7 mouse cellular contexts compared by ENCODE assay signal in the genomic region with DNA sequence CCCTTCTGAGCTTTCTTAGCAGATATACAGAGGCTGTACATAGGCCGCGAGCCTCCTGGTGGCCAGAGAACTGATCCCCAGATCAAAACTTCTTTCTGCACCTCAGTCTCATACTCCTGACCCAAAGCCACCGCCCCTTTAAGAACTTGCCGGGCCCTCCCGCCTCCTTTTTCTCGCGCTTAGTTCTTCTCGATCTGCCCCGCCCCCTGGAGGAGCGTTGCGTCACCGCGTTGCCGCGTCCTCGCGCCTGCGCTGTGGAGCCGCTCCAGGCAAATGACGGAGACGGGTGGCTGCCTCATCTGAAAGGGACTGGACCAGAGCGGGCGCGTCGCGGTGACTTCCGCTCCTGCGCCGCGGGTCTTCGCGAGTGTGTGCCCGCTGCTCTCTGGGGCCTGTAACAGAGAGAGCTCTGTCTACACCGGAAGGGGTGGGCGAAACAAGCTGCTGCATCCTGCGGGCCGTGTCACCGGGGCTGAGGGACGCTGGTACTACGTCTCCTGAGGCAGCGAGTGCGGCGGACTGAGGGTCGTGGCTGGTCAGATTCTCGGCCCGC. TPM values are rescaled to one million over a fixed set of nuclear protein-coding genes. Genes with fewer than 3 reads are reported as not detected.
DNase-seq lines count a peak whose midpoint lies in the region; ATAC-seq and TF ChIP-seq lines count a peak whose summit lies in the region.

Gene Uvssa (plus strand): TSS at position 248 of the 553 bp plus-strand sequence.

- H3K4me2 ChIP-seq in intestine, postnatal 0 days (replicated peaks; ENCODE audit: low read depth), result peak within 1 kb of the TSS; percentile 95
- H3K4me2 ChIP-seq in midbrain, embryonic 12.5 days (replicated peaks), result peak within 1 kb of the TSS; percentile 74

- peaks cover 29% of the 10 kb centered on the region for H3K36me3 ChIP-seq in embryonic facial prominence, embryonic 10.5 days (replicated peaks)
- peaks cover 27% of the 10 kb centered on the region for H3K36me3 ChIP-seq in intestine, postnatal 0 days (ENCODE audit: control insufficient read depth, insufficient read depth)
- peaks cover 21% of the 10 kb centered on the region for H3K36me3 ChIP-seq in midbrain, embryonic 12.5 days
- H3K36me3 ChIP-seq in small intestine, adult 2 months (ENCODE audit: control insufficient read depth, insufficient read depth, low read length), result peaks cover 4% of the 10 kb centered on the region

- under 1% methylated on average over 46 of the region's 46 CpGs for WGBS in embryonic facial prominence, embryonic 10.5 days
- under 1% methylated on average over 46 of the region's 46 CpGs for WGBS in intestine, postnatal 0 days
- WGBS in midbrain, embryonic 12.5 days, result under 1% methylated on average over 46 of the region's 46 CpGs
- under 1% methylated on average over 46 of the region's 46 CpGs for WGBS in small intestine, adult 2 months

- peak; percentile 100 for DNase-seq in adrenal gland, postnatal 10 days
- peak; percentile 100 for DNase-seq in embryonic facial prominence, embryonic 10.5 days (ENCODE audit: low spot score)
- peak; percentile 81 for DNase-seq in gonadal fat pad, adult 2 months (ENCODE audit: low read depth)
- peak; percentile 99 for DNase-seq in left cerebral cortex, postnatal 4 days

- ATAC-seq in intestine, postnatal 0 days, result peak; percentile 98
- ATAC-seq in midbrain, embryonic 12.5 days (ENCODE audit: low FRiP score, low read depth), result peak; percentile 98

- intact Hi-C loops in left cerebral cortex, postnatal 4 days (cut with DNase I), result loop anchor here (2.0 to 10.0 kb wide), 2 partner anchors 104 to 174 kb away; partner anchors contain the start of gene Ctbp1

- H3K4me1 ChIP-seq in embryonic facial prominence, embryonic 10.5 days, result peaks cover 21% of the 10 kb centered on the region
- no peaks in the 10 kb centered on the region for H3K4me1 ChIP-seq in intestine, postnatal 0 days (replicated peaks; ENCODE audit: control insufficient read depth, insufficient read depth, low read length)
- peaks cover 14% of the 10 kb centered on the region for H3K4me1 ChIP-seq in midbrain, embryonic 12.5 days
- peaks cover 7% of the 10 kb centered on the region; the same call in 1 of the 2 replicates for H3K4me1 ChIP-seq in small intestine, adult 2 months (ENCODE audit: control insufficient read depth, insufficient read depth, insufficient read length, low read length)

- peak; percentile 54 for TF ChIP-seq POLR2A in small intestine, adult 2 months (IDR thresholded peaks at IDR 0.05; ENCODE audit: low read depth, low read length)

- no peaks in the 10 kb centered on the region for H3K27me3 ChIP-seq in embryonic facial prominence, embryonic 10.5 days (replicated peaks; ENCODE audit: low read depth, poor library complexity, severe bottlenecking)
- no peaks in the 10 kb centered on the region for H3K27me3 ChIP-seq in intestine, postnatal 0 days (replicated peaks; ENCODE audit: control insufficient read depth, insufficient read depth, low read length)
- no peaks in the 10 kb centered on the region for H3K27me3 ChIP-seq in midbrain, embryonic 12.5 days
- H3K27me3 ChIP-seq in small intestine, adult 2 months (ENCODE audit: control insufficient read depth, insufficient read depth, low read length), result no peaks in the 10 kb centered on the region

- peak; percentile 75 for TF ChIP-seq CTCF in intestine, postnatal 0 days (IDR thresholded peaks at IDR 0.05; ENCODE audit: low read depth)
- TF ChIP-seq CTCF in small intestine, adult 2 months (IDR thresholded peaks at IDR 0.05; ENCODE audit: extremely low read depth, insufficient read length, insufficient replicate concordance, low read depth, low read length), result peak; percentile 59; the same call in 1 of the 2 replicates

- H3K4me3 ChIP-seq in embryonic facial prominence, embryonic 10.5 days, result peak within 1 kb of the TSS; percentile 80
- H3K4me3 ChIP-seq in intestine, postnatal 0 days (ENCODE audit: low read depth, low read length), result peak within 1 kb of the TSS; percentile 61
- H3K4me3 ChIP-seq in midbrain, embryonic 12.5 days, result peak within 1 kb of the TSS; percentile 65
- peak within 1 kb of the TSS; percentile 74 for H3K4me3 ChIP-seq in small intestine, adult 2 months (ENCODE audit: low read depth, low read length)

- H3K9ac ChIP-seq in intestine, postnatal 0 days (ENCODE audit: low read depth, low read length), result peak within 1 kb of the TSS; percentile 76
- peak within 1 kb of the TSS; percentile 79 for H3K9ac ChIP-seq in midbrain, embryonic 12.5 days (replicated peaks)

- no peaks in the 10 kb centered on the region for H3K9me3 ChIP-seq in embryonic facial prominence, embryonic 10.5 days
- H3K9me3 ChIP-seq in intestine, postnatal 0 days (ENCODE audit: control insufficient read depth), result no peaks in the 10 kb centered on the region
- H3K9me3 ChIP-seq in midbrain, embryonic 12.5 days, result no peaks in the 10 kb centered on the region

- H3K27ac ChIP-seq in embryonic facial prominence, embryonic 10.5 days (replicated peaks), result peak within 1 kb of the TSS; percentile 91
- peak within 1 kb of the TSS; percentile 89 for H3K27ac ChIP-seq in intestine, postnatal 0 days (ENCODE audit: low read depth, low read length)
- H3K27ac ChIP-seq in midbrain, embryonic 12.5 days (replicated peaks), result peak within 1 kb of the TSS; percentile 95
- H3K27ac ChIP-seq in small intestine, adult 2 months (ENCODE audit: insufficient read depth, low read depth, low read length), result peak within 1 kb of the TSS; percentile 83

RNA-seq across cellular contexts. Expression of gene Uvssa, which starts in this region (rescaled TPM):
- 10 to 100 TPM in 1 of 2 experiments, 1 to 10 TPM in 1; 8.1 to 14.0 TPM for total RNA-seq in adrenal gland, postnatal 10 days (2021)
- polyA plus RNA-seq in embryonic facial prominence, embryonic 10.5 days (2016; fragmentation: Nextera tagmentation; extraction: Ambion mirVana), result 7.7 and 8.8 TPM in 2 replicates
- polyA plus RNA-seq in gonadal fat pad, adult 2 months (2012; rRNA removed), result 8.7 and 8.8 TPM in 2 replicates
- polyA plus RNA-seq in intestine, postnatal 0 days (2015; fragmentation: Nextera tagmentation; extraction: Ambion mirVana), result 3.4 and 4.8 TPM in 2 replicates
- total RNA-seq in left cerebral cortex, postnatal 4 days (2021), result 10 to 100 TPM; 12.4 to 12.9 TPM
- polyA plus RNA-seq in midbrain, embryonic 12.5 days (2016; fragmentation: Nextera tagmentation; extraction: Ambion mirVana), result 9.2 and 9.7 TPM in 2 replicates
- polyA plus RNA-seq in small intestine, adult 2 months (2012; rRNA removed), result 1.2 and 2.3 TPM in 2 replicates

Comparison
In these comparisons a context has a peak if more than half of its experiments do, and no peak if none do; other contexts are left out.
1. Peak in every context shown above with its lines: DNase-seq, ATAC-seq, H3K4me3 ChIP-seq and H3K27ac ChIP-seq.